Mouse (Mus musculus): ENCODE data around the gene Lmcd1. TPM values are rescaled to one million over a fixed set of nuclear protein-coding genes. Genes with fewer than 3 reads are reported as not detected.
A peak's percentile ranks its signal among the peaks of the same experiment; 100 is the strongest.

Lmcd1 gene
- polyA plus RNA-seq, 1 experiment: 129 TPM

GRCm38 (mm10) chr6:112287671-112288070, 14.1 kb downstream of the Lmcd1 start:
- DNase-seq (ENCODE audit: low spot score): no peak

- no peak for DNase-seq (ENCODE audit: low spot score)
Observed at GRCm38 (mm10) chr6:112288271-112288670, 14.7 kb downstream of the Lmcd1 start.

GRCm38 (mm10) chr6:112291146-112291545, 17.6 kb downstream of the Lmcd1 start:
- DNase-seq (ENCODE audit: low spot score): no peak

GRCm38 (mm10) chr6:112293320-112293719, 19.8 kb downstream of the Lmcd1 start:
- DNase-seq (ENCODE audit: low spot score): no peak

- no peak for DNase-seq (ENCODE audit: low spot score)
Observed at GRCm38 (mm10) chr6:112295269-112295668, 21.7 kb downstream of the Lmcd1 start.

GRCm38 (mm10) chr6:112300146-112300545, 26.6 kb downstream of the Lmcd1 start:
- no peak for DNase-seq (ENCODE audit: low spot score)

GRCm38 (mm10) chr6:112300633-112301032, 27.1 kb downstream of the Lmcd1 start:
- DNase-seq (ENCODE audit: low spot score): no peak

- no peak for DNase-seq (ENCODE audit: low spot score)
Observed at GRCm38 (mm10) chr6:112302248-112302647, 28.7 kb downstream of the Lmcd1 start.

- no peak for DNase-seq (ENCODE audit: low spot score)
Observed at GRCm38 (mm10) chr6:112302814-112303383, 29.3 kb downstream of the Lmcd1 start.

- peak; percentile 36 for DNase-seq (ENCODE audit: low spot score)
Observed at GRCm38 (mm10) chr6:112304751-112305150, 31.2 kb downstream of the Lmcd1 start.

- no peak for DNase-seq (ENCODE audit: low spot score)
Observed at GRCm38 (mm10) chr6:112309330-112309938, 35.9 kb downstream of the Lmcd1 start.

- DNase-seq (ENCODE audit: low spot score): no peak
Observed at GRCm38 (mm10) chr6:112311385-112311784, 37.8 kb downstream of the Lmcd1 start.

GRCm38 (mm10) chr6:112319449-112319848, 45.9 kb downstream of the Lmcd1 start:
- no peak for DNase-seq (ENCODE audit: low spot score)

- no peak for DNase-seq (ENCODE audit: low spot score)
Observed at GRCm38 (mm10) chr6:112320679-112321078, 47.1 kb downstream of the Lmcd1 start.

GRCm38 (mm10) chr6:112322916-112323315, 49.4 kb downstream of the Lmcd1 start:
- no peak for DNase-seq (ENCODE audit: low spot score)

- no peak for DNase-seq (ENCODE audit: low spot score)
Observed at GRCm38 (mm10) chr6:112325213-112325612, 51.7 kb downstream of the Lmcd1 start.

GRCm38 (mm10) chr6:112327793-112328192, 54.2 kb downstream of the Lmcd1 start:
- no peak for DNase-seq (ENCODE audit: low spot score)

- no peak for DNase-seq (ENCODE audit: low spot score)
Observed at GRCm38 (mm10) chr6:112330520-112331222, 57.1 kb downstream of the Lmcd1 start.

GRCm38 (mm10) chr6:112331223-112331598, 57.7 kb downstream of the Lmcd1 start:
- no peak for DNase-seq (ENCODE audit: low spot score)

GRCm38 (mm10) chr6:112333930-112334329, 60.4 kb downstream of the Lmcd1 start:
- no peak for DNase-seq (ENCODE audit: low spot score)

- no peak for DNase-seq (ENCODE audit: low spot score)
Observed at GRCm38 (mm10) chr6:112337667-112338066, 64.1 kb downstream of the Lmcd1 start.

- DNase-seq (ENCODE audit: low spot score): no peak
Observed at GRCm38 (mm10) chr6:112339016-112339415, 65.5 kb downstream of the Lmcd1 start.

- no peak for DNase-seq (ENCODE audit: low spot score)
Observed at GRCm38 (mm10) chr6:112350452-112350851, 76.9 kb downstream of the Lmcd1 start.

Data from urinary bladder, adult 2 months (tissue).